Mouse (Mus musculus): ENCODE data around the gene Gja1.
"Not testable (repeated sequence)": the region's sequence is repeated elsewhere in the genome, so short reads cannot be mapped to it uniquely, and the experiment has no call there.

DNA sequence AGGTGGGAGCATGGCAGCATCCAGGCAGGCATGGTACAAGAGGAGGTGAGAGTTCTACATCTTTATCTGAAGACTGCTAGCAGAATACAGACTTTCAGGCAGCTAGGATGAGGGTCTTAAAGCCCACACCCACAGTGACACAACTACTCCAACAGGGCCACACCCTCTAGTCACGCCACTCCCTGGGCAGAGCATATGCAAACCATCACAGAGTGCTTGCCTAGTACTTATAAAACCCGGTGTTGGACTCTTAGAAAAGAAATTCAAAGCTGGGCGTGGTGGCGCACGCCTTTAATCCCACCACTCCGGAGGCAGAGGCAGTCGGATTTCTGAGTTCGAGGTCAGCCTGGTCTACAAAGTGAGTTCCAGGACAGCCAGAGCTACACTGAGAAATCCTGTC, 24.3 kb downstream of the Gja1 start:
- not testable (repeated sequence) for TF ChIP-seq POLR2A (IDR thresholded peaks at IDR 0.05; ENCODE audit: insufficient read depth, low read depth, low read length); CTCF (IDR thresholded peaks at IDR 0.05)
